Mouse (Mus musculus) Muller cell, postnatal 12 days (primary cell): ENCODE measurements at regions not wholly inside any gene's neighbourhood (a gene's known extent, or its start where the extent isn't known, plus 50 kb on each side); places are given as distances from the start of the nearest gene placed in this dataset.

ENCODE experiments used
- DNase-seq: peaks from one replicate; pipeline ENCODE4 v3.0.0-alpha.2; 2015; ENCODE audit errors: inconsistent ontology term

GRCm38 (mm10) chr13:97847561-97847960, 87.1 kb upstream of the Gm10260 start:
- no peak for DNase-seq

GRCm38 (mm10) chr13:97845148-97845547, 84.7 kb upstream of the Gm10260 start:
- no peak for DNase-seq

GRCm38 (mm10) chr13:97842801-97843200, 82.4 kb upstream of the Gm10260 start:
- DNase-seq = no peak

GRCm38 (mm10) chr13:97841503-97841902, 81.1 kb upstream of the Gm10260 start:
- no peak for DNase-seq

- DNase-seq = no peak
Observed at GRCm38 (mm10) chr13:97839617-97840308, 79.3 kb upstream of the Gm10260 start.

- no peak for DNase-seq
Observed at GRCm38 (mm10) chr13:97837443-97838000, 77.1 kb upstream of the Gm10260 start.

GRCm38 (mm10) chr13:97832448-97832847, 72.0 kb upstream of the Gm10260 start:
- no peak for DNase-seq

GRCm38 (mm10) chr13:97831839-97832238, 71.4 kb upstream of the Gm10260 start:
- no peak for DNase-seq

GRCm38 (mm10) chr13:97829558-97829957, 69.1 kb upstream of the Gm10260 start:
- no peak for DNase-seq

GRCm38 (mm10) chr13:97825801-97826576, 65.6 kb upstream of the Gm10260 start:
- DNase-seq = no peak

GRCm38 (mm10) chr13:97825361-97825760, 64.9 kb upstream of the Gm10260 start:
- no peak for DNase-seq

- peak; percentile 38 for DNase-seq
Observed at GRCm38 (mm10) chr13:97824071-97824716, 63.8 kb upstream of the Gm10260 start.

- DNase-seq = no peak
Observed at GRCm38 (mm10) chr13:97821630-97822029, 61.2 kb upstream of the Gm10260 start.

GRCm38 (mm10) chr13:97821011-97821410, 60.6 kb upstream of the Gm10260 start:
- no peak for DNase-seq

GRCm38 (mm10) chr13:97820401-97820800, 60.0 kb upstream of the Gm10260 start:
- no peak for DNase-seq

GRCm38 (mm10) chr13:97819036-97819435, 58.6 kb upstream of the Gm10260 start:
- no peak for DNase-seq

- DNase-seq = no peak
Observed at GRCm38 (mm10) chr13:97816923-97817322, 56.5 kb upstream of the Gm10260 start.
